Mouse (Mus musculus): ENCODE measurements around the gene 4930432M17Rik. TPM values are rescaled to one million over a fixed set of nuclear protein-coding genes. Genes with fewer than 3 reads are reported as not detected.
A peak's percentile ranks its signal among the peaks of the same experiment; 100 is the strongest.

Gene 4930432M17Rik
- polyA plus RNA-seq, 1 experiment from 2014 or later: not detected

DNA sequence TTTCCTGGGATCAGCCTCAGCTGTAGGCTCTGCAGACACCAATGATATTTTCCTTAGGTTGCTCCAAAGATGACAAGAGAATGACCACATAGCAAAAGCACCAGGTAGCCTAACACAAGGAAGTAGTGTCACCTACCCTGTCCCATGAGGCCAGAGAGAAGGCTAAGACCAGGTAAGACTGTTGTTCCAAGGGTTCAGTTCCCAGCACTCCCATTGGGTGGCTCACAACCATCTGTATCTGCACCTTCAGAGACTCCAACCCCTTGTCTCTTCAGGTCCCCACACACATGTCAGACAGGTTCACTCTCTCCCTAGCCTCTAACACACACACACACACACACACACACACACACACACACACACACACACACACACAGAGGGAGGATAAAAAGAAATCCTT lies 44.8 kb downstream of the 4930432M17Rik start:
- H3K36me3 ChIP-seq: no peaks in the 10 kb centered on the region
- peaks cover 9% of the 10 kb centered on the region for H3K4me1 ChIP-seq (replicated peaks)
- H3K27me3 ChIP-seq: no peaks in the 10 kb centered on the region; the same call in 1 of the 2 replicates
- no peak overlapping the region for H3K9ac ChIP-seq
- H3K27ac ChIP-seq: no peak overlapping the region
- no peaks in the 10 kb centered on the region for H3K9me3 ChIP-seq
- ATAC-seq (ENCODE audit: low FRiP score): no peak
- H3K4me2 ChIP-seq: no peak overlapping the region
- H3K4me3 ChIP-seq: no peak overlapping the region

- no peak for ATAC-seq (ENCODE audit: low FRiP score)
- Histone ChIP-seq H3K27me3 (no peaks in the 10 kb centered on the region; the same call in 1 of the 2 replicates), H3K4me3 (no peak overlapping the region), H3K4me1 (replicated peaks) (peaks cover 9% of the 10 kb centered on the region), H3K9me3 (no peaks in the 10 kb centered on the region), H3K9ac (no peak overlapping the region), H3K36me3 (no peaks in the 10 kb centered on the region), H3K4me2 (no peak overlapping the region), H3K27ac (no peak overlapping the region; the same call in 1 of the 2 replicates)
- 86% methylated on average over 6 of the region's 6 CpGs for WGBS
These were observed 45.3 kb downstream of the 4930432M17Rik start for GRCm38 (mm10) chr3:121715741-121716459.

DNA sequence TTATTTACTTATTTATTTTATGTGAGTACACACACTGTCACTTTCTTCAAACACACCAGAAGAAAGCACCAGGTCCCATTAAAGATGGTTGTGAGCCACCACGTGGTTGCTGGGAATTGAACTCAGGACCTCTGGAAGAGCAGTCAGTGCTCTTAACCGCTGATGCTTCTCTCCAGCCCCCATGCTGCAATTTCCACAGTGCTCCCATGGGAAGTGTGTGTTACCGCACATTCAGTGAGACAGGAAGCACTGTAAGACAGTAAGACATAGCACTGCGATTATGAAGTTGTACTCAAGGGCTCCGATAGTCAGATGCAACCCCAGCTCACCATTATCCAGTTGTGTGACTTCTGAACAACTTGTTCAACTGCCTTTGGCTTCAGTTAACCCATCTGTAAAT lies 45.9 kb downstream of the 4930432M17Rik start:
- ATAC-seq (ENCODE audit: low FRiP score): no peak
- 88% methylated on average over 5 of the region's 5 CpGs for WGBS
- Histone ChIP-seq H3K9ac (no peak overlapping the region), H3K9me3 (no peaks in the 10 kb centered on the region), H3K36me3 (no peaks in the 10 kb centered on the region), H3K4me3 (no peak overlapping the region), H3K4me2 (no peak overlapping the region), H3K4me1 (replicated peaks) (peaks cover 13% of the 10 kb centered on the region), H3K27ac (no peak overlapping the region), H3K27me3 (peaks cover under 1% of the 10 kb centered on the region; the same call in 1 of the 2 replicates)

DNA sequence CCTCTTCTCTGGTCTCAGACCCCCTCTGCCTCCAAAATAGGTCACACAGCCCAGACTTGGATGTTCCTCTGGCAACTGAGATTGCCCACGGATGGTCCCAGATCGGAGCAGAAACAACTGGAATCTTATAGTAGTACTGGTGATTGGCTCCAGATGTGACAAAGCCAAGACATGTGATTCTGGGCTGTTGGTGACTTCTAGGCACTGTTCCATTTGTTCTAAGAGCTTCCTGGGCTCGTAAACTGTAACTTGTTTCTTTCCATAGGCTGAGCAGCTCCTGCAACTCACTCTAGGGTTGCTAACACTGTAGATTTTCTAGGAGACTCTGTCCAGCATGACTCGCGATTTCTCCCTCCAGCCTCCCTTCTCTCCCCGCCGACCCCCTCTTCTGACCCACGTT lies 48.1 kb downstream of the 4930432M17Rik start:
- 82% methylated on average over 8 of the region's 8 CpGs for WGBS
- no peak overlapping the region for H3K27ac ChIP-seq
- no peak overlapping the region for H3K4me2 ChIP-seq
- H3K9me3 ChIP-seq: no peaks in the 10 kb centered on the region
- no peak overlapping the region for H3K9ac ChIP-seq
- no peak for ATAC-seq (ENCODE audit: low FRiP score)
- peaks cover 7% of the 10 kb centered on the region; the same call in 1 of the 2 replicates for H3K27me3 ChIP-seq
- no peaks in the 10 kb centered on the region for H3K36me3 ChIP-seq
- no peak overlapping the region for H3K4me3 ChIP-seq
- peaks cover 23% of the 10 kb centered on the region for H3K4me1 ChIP-seq (replicated peaks)

DNA sequence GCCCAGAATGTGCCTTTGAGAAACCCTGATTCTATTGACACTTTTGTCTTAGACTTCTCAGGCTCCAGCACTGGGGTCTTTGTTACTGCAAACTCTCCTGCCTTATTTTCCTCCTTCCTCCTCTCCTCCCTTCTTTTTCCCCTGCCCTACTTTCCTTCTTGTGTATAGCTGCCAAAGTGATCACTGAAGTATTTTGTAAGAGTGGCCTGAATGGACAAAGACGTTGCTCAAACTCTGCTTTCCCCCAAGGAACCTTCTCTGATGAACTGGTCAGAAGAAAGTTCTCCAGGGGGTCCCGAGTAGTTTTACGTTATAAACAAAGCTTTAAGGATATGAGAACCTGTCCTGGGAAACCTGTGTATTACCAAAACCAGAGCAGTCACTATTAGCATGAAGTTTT lies 49.1 kb downstream of the 4930432M17Rik start:
- H3K4me1 ChIP-seq (replicated peaks): peaks cover 30% of the 10 kb centered on the region
- peaks cover 10% of the 10 kb centered on the region for H3K27me3 ChIP-seq
- no peak overlapping the region for H3K4me2 ChIP-seq
- no peak for ATAC-seq (ENCODE audit: low FRiP score)
- WGBS: 70% methylated on average over 3 of the region's 3 CpGs
- no peak overlapping the region for H3K4me3 ChIP-seq
- no peaks in the 10 kb centered on the region for H3K36me3 ChIP-seq
- no peaks in the 10 kb centered on the region for H3K9me3 ChIP-seq
- no peak overlapping the region for H3K27ac ChIP-seq
- H3K9ac ChIP-seq: no peak overlapping the region

- no peaks in the 10 kb centered on the region for H3K9me3 ChIP-seq
- ATAC-seq (ENCODE audit: low FRiP score): no peak
- no peaks in the 10 kb centered on the region for H3K36me3 ChIP-seq
- peaks cover 13% of the 10 kb centered on the region for H3K27me3 ChIP-seq
- H3K4me1 ChIP-seq (replicated peaks): peaks cover 33% of the 10 kb centered on the region
- H3K4me2 ChIP-seq: 0 out of 2 replicates have a peak overlapping the region, but pooled peaks have one; percentile 8
- 46% methylated on average over 14 of the region's 14 CpGs for WGBS
- H3K4me3 ChIP-seq: no peak overlapping the region
- no peak overlapping the region; the same call in 1 of the 2 replicates for H3K27ac ChIP-seq
- no peak overlapping the region for H3K9ac ChIP-seq
These were observed 50.5 kb downstream of the 4930432M17Rik start for GRCm38 (mm10) chr3:121720801-121721690.

DNA sequence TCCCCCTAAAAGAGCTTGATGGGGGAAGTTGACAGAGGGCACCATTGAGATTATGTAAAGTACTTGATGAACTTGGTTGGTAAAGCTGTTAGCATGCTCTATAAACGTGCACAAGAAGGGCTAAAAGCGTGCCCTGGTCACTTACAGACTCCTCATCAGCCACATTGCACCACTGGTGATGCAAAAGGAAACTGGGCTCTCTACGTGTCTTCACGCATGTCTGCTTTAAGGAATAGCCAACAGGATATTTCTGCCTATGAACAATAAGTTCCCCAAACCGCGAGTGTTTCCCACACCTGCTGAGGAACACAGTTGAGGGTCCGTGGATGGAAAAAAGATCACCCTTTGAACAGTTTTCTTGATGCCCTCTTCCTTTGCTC lies 51.1 kb downstream of the 4930432M17Rik start:
- no peak overlapping the region for H3K4me3 ChIP-seq
- 0 out of 2 replicates have a peak overlapping the region, but pooled peaks have one; percentile 8 for H3K4me2 ChIP-seq
- no peaks in the 10 kb centered on the region for H3K36me3 ChIP-seq
- WGBS: 61% methylated on average over 7 of the region's 7 CpGs
- H3K27ac ChIP-seq: no peak overlapping the region; the same call in 1 of the 2 replicates
- H3K4me1 ChIP-seq (replicated peaks): peaks cover 33% of the 10 kb centered on the region
- H3K9me3 ChIP-seq: no peaks in the 10 kb centered on the region
- H3K27me3 ChIP-seq: peaks cover 13% of the 10 kb centered on the region
- ATAC-seq (ENCODE audit: low FRiP score): no peak
- H3K9ac ChIP-seq: no peak overlapping the region

GRCm38 (mm10) chr3:121722971-121723844 lies 52.6 kb downstream of the 4930432M17Rik start, which contains the start of gene F3:
Gene F3, plus strand, starts transcription at chr3:121723537.
- ATAC-seq (ENCODE audit: low FRiP score): peak; percentile 87
- WGBS: under 1% methylated on average over 72 of the region's 73 CpGs
- H3K4me2 ChIP-seq: peak within 1 kb of the TSS; percentile 77

DNA sequence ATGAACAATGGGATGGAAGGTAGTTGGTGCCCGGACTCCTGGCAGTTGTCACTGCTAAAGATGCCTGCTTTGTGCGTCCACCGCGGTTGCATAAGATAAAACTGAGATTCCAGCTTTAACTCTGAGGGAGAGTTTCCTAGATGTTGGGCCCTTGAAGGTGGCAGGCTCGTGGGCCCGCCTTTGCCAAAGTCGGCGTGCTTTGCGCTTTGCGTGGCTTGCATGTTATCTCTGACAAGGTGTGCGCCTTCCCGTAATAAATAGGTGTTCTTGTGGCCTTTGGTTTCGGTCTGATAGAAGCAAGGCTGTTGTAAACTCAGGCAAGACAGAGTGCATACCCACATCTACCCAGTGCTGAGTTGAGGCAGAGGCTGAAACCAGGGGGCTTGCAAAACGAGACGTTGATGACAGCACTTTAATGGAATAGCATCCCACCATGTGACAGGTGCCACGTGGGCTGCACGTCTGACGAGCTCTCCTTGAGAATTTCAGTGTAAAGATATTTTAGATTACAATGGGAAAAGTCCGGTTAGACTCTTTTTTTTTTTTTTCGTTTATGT lies 53.5 kb downstream of the 4930432M17Rik start:
- peaks cover 13% of the 10 kb centered on the region for H3K27me3 ChIP-seq
- H3K27ac ChIP-seq: no peak overlapping the region
- H3K36me3 ChIP-seq: no peaks in the 10 kb centered on the region
- peak overlapping the region; percentile 77 for H3K4me2 ChIP-seq
- H3K9me3 ChIP-seq: no peaks in the 10 kb centered on the region
- H3K9ac ChIP-seq: peak overlapping the region; percentile 76
- 6% methylated on average over 20 of the region's 20 CpGs for WGBS
- no peak for ATAC-seq (ENCODE audit: low FRiP score)
- H3K4me3 ChIP-seq: peak overlapping the region; percentile 65
- peaks cover 33% of the 10 kb centered on the region for H3K4me1 ChIP-seq (replicated peaks)

More at GRCm38 (mm10) chr3:121722971-121723844, 52.6 kb downstream of the 4930432M17Rik start, which contains the start of gene F3:
- H3K9me3 ChIP-seq: no peaks in the 10 kb centered on the region
- H3K4me1 ChIP-seq (replicated peaks): peaks cover 33% of the 10 kb centered on the region
- peak within 1 kb of the TSS; percentile 44 for H3K27ac ChIP-seq
- no peaks in the 10 kb centered on the region for H3K36me3 ChIP-seq
- H3K9ac ChIP-seq: peak within 1 kb of the TSS; percentile 76
- peak within 1 kb of the TSS; percentile 65 for H3K4me3 ChIP-seq
- peaks cover 13% of the 10 kb centered on the region for H3K27me3 ChIP-seq

- no peak for ATAC-seq (ENCODE audit: low FRiP score)
- Histone ChIP-seq H3K4me2 (peak overlapping the region; percentile 77), H3K4me1 (replicated peaks) (peaks cover 33% of the 10 kb centered on the region), H3K9me3 (no peaks in the 10 kb centered on the region), H3K36me3 (no peaks in the 10 kb centered on the region), H3K27ac (no peak overlapping the region), H3K27me3 (peaks cover 13% of the 10 kb centered on the region), H3K9ac (peak overlapping the region; percentile 36; the same call in 1 of the 2 replicates), H3K4me3 (peak overlapping the region; percentile 65)
- WGBS: 39% methylated on average over 12 of the region's 12 CpGs
These were observed 54.0 kb downstream of the 4930432M17Rik start for GRCm38 (mm10) chr3:121724553-121724952.

DNA sequence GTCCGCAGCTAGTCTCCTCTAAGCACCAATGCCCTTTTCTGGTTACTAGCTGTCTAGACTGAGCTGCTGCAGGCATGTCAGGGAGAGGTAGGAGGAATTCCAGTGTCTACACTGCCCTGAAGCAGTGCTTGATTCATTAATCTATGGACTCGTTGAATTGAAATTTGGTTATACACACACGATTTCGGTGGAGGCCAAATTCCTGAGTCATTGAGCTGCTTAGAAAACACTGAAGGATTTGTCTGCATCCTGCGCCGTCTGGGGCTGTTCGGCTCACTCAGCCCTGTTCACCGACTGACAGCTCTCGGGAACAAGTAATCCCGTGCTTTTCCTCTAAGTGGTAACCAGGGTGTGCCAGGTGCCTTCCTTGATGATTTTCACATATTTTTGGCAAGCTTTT lies 55.1 kb downstream of the 4930432M17Rik start:
- 85% methylated on average over 10 of the region's 10 CpGs for WGBS
- H3K36me3 ChIP-seq: 0 out of 2 replicates have a peak, but pooled peaks cover 4% of the 10 kb centered on the region
- no peak overlapping the region for H3K9ac ChIP-seq
- no peak overlapping the region for H3K27ac ChIP-seq
- no peak overlapping the region for H3K4me3 ChIP-seq
- no peaks in the 10 kb centered on the region for H3K9me3 ChIP-seq
- H3K4me2 ChIP-seq: no peak overlapping the region
- peaks cover 33% of the 10 kb centered on the region for H3K4me1 ChIP-seq (replicated peaks)
- H3K27me3 ChIP-seq: peaks cover 13% of the 10 kb centered on the region
- no peak for ATAC-seq (ENCODE audit: low FRiP score)

All from hindbrain, embryonic 13.5 days (tissue).